ENCODE assay signal across 14 mouse cellular contexts in the genomic region with DNA sequence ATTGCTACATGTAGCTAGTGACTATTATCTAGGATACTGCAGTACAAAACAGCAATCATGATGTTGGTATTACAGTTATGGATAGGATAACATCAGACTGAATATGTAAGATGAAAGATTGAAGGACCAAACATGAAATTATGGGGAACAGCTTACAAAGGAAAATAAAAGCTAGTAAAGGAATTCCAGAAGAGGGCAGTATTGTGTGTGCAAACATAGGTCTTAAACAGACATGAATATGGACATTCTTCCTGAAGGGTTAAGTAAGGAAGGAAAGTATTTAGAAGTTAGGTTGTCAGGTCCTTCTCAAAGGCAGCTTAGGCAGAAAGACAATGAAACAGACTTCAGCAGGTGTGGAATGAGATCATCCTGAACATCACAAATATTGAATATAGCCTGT.
DNase-seq lines count a peak whose midpoint lies in the region; ATAC-seq and TF ChIP-seq lines count a peak whose summit lies in the region.
"Had no signal": no experiment of that assay in that cellular context is flagged by ENCODE, and none has a peak within 500 bp of the region (broad histone marks: within the 10 kb centered on the region; RNA-seq: fewer than 3 reads in every experiment).

No protein-coding gene starts in this region.

- H3K9ac ChIP-seq in hindbrain, embryonic 14.5 days: no peak overlapping the region
- H3K9ac ChIP-seq in hindbrain, embryonic 16.5 days (ENCODE audit: low read depth, low read length): no peak overlapping the region
- H3K9ac ChIP-seq in lung, postnatal 0 days (replicated peaks; ENCODE audit: low read depth): no peak overlapping the region

- TF ChIP-seq EP300 in lung, postnatal 0 days (IDR thresholded peaks at IDR 0.05): no peak

- no peak overlapping the region for H3K4me2 ChIP-seq in hindbrain, embryonic 14.5 days (replicated peaks)
- H3K4me2 ChIP-seq in hindbrain, embryonic 16.5 days (ENCODE audit: low read length): no peak overlapping the region
- H3K4me2 ChIP-seq in lung, postnatal 0 days (replicated peaks; ENCODE audit: low read depth, low read length): no peak overlapping the region

- H3K27ac ChIP-seq in hindbrain, embryonic 14.5 days: no peak overlapping the region
- no peak overlapping the region for H3K27ac ChIP-seq in hindbrain, embryonic 16.5 days (ENCODE audit: low read depth, low read length)
- H3K27ac ChIP-seq in lung, postnatal 0 days (ENCODE audit: low read length): no peak overlapping the region

- no peaks in the 10 kb centered on the region for H3K27me3 ChIP-seq in hindbrain, embryonic 14.5 days (ENCODE audit: control insufficient read depth, insufficient read depth, low read length)
- H3K27me3 ChIP-seq in hindbrain, embryonic 16.5 days (replicated peaks; ENCODE audit: control insufficient read depth, insufficient read depth, low read length): no peaks in the 10 kb centered on the region
- no peaks in the 10 kb centered on the region for H3K27me3 ChIP-seq in lung, postnatal 0 days (replicated peaks; ENCODE audit: insufficient read depth, low read length)
- H3K27me3 ChIP-seq in splenic B cell, adult 2 months (ENCODE audit: control insufficient read depth, insufficient read depth, low read length, poor library complexity, severe bottlenecking): no peaks in the 10 kb centered on the region

- no peaks in the 10 kb centered on the region for H3K9me3 ChIP-seq in hindbrain, embryonic 14.5 days (ENCODE audit: control insufficient read depth, low read length)
- H3K9me3 ChIP-seq in hindbrain, embryonic 16.5 days (ENCODE audit: control insufficient read depth, low read length): peaks cover 5% of the 10 kb centered on the region; the same call in 1 of the 2 replicates
- no peaks in the 10 kb centered on the region for H3K9me3 ChIP-seq in lung, postnatal 0 days (ENCODE audit: low read length)

- no peak for ATAC-seq in hindbrain, embryonic 14.5 days (ENCODE audit: low FRiP score)
- no peak for ATAC-seq in hindbrain, embryonic 16.5 days
- no peak for ATAC-seq in lung, postnatal 0 days

- peak; percentile 26 for DNase-seq in hindbrain, embryonic 14.5 days (ENCODE audit: low spot score)
- peak; percentile 14 for DNase-seq in lung, postnatal 0 days (ENCODE audit: low spot score)
- DNase-seq in lung, postnatal 10 days: no peak
- peak; percentile 39 for DNase-seq in brain, adult 2 months (ENCODE audit: low read depth, low spot score)
- DNase-seq in splenic B cell, adult 2 months (ENCODE audit: low read depth, low spot score): peak; percentile 35
- DNase-seq in urinary bladder, postnatal 14 days (ENCODE audit: low spot score): no peak
- DNase-seq in layer of hippocampus, adult 8-10 months (ENCODE audit: low spot score in 2 of 2): no peak
- DNase-seq: adrenal gland, postnatal 36 days; cerebellum, adult 8-10 months; gastrocnemius, postnatal 14 days; kidney, postnatal 25 days; lung, postnatal 36 days had no signal

- peak; percentile 55 for TF ChIP-seq CTCF in lung, postnatal 0 days (IDR thresholded peaks at IDR 0.05)

- H3K4me3 ChIP-seq in hindbrain, embryonic 14.5 days (replicated peaks; ENCODE audit: low read length): no peak overlapping the region
- no peak overlapping the region for H3K4me3 ChIP-seq in hindbrain, embryonic 16.5 days (ENCODE audit: low read length)
- H3K4me3 ChIP-seq in lung, postnatal 0 days (ENCODE audit: low read depth, low read length): no peak overlapping the region
- H3K4me3 ChIP-seq: erythroblast, embryonic 14.5 days had no signal

- no peaks in the 10 kb centered on the region for H3K36me3 ChIP-seq in hindbrain, embryonic 14.5 days (replicated peaks; ENCODE audit: control insufficient read depth, insufficient read depth)
- no peaks in the 10 kb centered on the region for H3K36me3 ChIP-seq in hindbrain, embryonic 16.5 days (ENCODE audit: control insufficient read depth, insufficient read depth, low read length)
- no peaks in the 10 kb centered on the region for H3K36me3 ChIP-seq in lung, postnatal 0 days (ENCODE audit: insufficient read depth, low read length)
- no peaks in the 10 kb centered on the region for H3K36me3 ChIP-seq in splenic B cell, adult 2 months (ENCODE audit: control insufficient read depth, insufficient read depth, low read length, poor library complexity, severe bottlenecking)

- no peaks in the 10 kb centered on the region for H3K4me1 ChIP-seq in hindbrain, embryonic 14.5 days (replicated peaks; ENCODE audit: control insufficient read depth, insufficient read depth, low read length)
- no peaks in the 10 kb centered on the region for H3K4me1 ChIP-seq in hindbrain, embryonic 16.5 days (ENCODE audit: control insufficient read depth, insufficient read depth, low read depth, low read length)
- H3K4me1 ChIP-seq in lung, postnatal 0 days (ENCODE audit: insufficient read depth, low read depth, low read length): no peaks in the 10 kb centered on the region

Comparison
In these comparisons a context has a peak if more than half of its experiments do, and no peak if none do; other contexts are left out.
1. DNase-seq: peak in hindbrain, embryonic 14.5 days (single experiment), lung, postnatal 0 days (single experiment), brain, adult 2 months (single experiment) and splenic B cell, adult 2 months (single experiment); none in lung, postnatal 10 days (single experiment), urinary bladder, postnatal 14 days (single experiment) and layer of hippocampus, adult 8-10 months (0 of 2).